Mouse (Mus musculus) megakaryocyte-erythroid progenitor cell, adult 5 weeks (primary cell): Measurements from ENCODE around the gene Dbt. TPM values are rescaled to one million over a fixed set of nuclear protein-coding genes. Genes with fewer than 3 reads are reported as not detected.

Experiments
- polyA plus RNA-seq: library from polyadenylated mRNA; stranded (reverse); fragments of >175 nt; gene quantifications from 2 replicates; pipeline ENCODE4 v1.2.3, GENCODE M21; 2012

Gene Dbt
- polyA plus RNA-seq = 1.00 and 1.0 TPM in 2 replicates

DNA sequence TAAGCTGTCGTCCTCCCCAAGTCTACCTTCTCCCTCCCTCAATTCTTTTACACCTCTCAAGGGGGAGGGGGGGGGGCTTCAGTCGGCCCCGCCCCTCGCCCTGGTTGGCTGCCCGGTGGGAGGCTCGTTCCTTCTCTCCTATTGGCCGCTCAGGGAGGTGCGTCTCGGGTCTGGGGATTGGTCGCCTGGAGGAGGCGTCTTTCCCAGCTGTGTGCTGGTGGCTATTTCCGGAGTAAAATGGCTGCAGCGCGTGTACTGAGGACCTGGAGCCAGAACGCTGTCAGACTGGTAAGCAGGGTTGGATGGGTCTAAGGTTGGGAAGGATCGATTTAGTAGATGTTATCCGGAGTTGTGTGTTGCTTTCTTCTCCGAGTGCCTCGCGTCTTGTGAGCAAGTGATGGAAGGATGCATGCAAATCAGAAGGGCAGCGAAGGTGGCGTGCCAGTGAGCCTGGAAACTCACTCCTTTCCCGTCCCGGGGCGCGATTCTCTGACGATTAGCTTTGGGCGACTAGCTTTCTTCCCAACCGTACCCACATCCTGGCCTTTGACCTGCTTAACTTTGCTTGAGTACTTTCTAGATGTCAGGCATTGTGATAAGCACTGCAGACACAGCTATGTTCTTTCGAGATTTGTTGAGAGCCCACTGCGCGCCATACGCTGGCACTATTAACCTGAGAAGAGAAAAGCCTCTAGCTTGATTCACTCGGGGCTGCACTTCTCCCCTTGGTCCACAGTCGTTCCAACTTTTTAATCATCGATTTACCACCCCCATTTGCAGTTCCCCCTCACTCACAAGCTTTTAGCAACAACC lies at the start of gene Dbt:
Dbt (plus strand) TSS at position 167 of the 813 bp plus-strand sequence.

DNA sequence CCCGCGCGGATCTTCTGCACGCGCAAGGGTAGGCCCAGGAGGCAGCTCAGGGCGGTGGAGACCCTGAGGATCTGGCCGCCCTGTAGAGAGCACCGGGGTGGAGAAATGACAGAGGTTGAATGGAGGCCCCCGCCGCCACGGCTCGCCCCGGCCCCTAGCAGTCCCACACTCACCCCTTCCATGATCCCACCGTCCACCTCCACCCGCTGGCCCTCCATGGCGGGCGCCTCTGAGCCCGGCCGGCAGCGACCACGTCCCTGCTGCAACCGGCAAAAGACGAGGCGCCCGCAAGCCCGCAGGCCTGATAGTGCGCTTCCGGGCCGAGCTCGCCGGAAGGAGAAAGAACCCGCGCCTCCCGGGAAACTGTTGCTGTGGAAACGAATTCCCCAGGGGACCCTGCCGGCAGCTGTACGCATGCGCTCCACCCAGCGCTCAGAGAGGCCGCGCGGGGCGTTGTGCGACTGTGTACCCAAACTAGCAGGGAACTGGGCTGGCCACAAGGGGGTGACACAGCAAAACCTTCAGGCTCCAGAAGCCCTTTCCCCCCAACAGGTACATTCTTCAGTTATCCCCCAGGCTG lies 5.0 kb upstream of the Dbt start, which contains the start of gene Rtca:
Rtca (minus strand) TSS at position 437 of the 580 bp plus-strand sequence.

DNA sequence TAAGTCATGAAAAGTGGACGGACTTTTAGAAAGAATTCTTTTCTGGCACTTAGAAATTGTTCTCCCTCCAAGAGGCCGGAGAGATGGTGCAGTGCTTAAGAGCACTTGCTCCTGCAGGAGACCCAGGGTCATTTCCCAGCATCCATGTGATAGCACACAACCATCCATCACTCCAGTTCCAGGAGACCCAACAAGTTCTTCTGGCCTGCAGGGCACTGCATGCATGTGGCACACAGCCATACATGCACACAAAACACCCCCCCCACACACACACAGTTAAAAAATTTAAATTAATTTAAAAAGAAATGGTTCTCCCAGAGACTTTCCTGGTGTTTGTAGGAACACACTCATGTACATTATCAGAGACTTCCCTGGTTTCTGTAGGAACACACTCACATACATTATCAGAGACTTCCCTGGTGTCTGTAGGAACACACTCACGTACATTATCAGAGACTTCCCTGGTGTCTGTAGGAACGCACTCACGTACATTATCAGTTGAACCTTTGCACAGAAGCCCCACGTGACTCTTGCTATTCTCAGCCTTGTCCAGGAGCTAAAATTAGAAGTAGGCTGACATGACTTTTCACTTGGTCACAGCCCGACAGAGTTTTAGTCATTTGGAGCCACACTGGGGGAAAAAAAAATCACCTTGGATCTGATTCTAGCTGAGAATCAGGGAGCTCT lies 49.7 kb downstream of the Dbt start, which contains the start of gene Lrrc39:
Lrrc39 (plus strand) TSS at position 566 of the 687 bp plus-strand sequence.

DNA sequence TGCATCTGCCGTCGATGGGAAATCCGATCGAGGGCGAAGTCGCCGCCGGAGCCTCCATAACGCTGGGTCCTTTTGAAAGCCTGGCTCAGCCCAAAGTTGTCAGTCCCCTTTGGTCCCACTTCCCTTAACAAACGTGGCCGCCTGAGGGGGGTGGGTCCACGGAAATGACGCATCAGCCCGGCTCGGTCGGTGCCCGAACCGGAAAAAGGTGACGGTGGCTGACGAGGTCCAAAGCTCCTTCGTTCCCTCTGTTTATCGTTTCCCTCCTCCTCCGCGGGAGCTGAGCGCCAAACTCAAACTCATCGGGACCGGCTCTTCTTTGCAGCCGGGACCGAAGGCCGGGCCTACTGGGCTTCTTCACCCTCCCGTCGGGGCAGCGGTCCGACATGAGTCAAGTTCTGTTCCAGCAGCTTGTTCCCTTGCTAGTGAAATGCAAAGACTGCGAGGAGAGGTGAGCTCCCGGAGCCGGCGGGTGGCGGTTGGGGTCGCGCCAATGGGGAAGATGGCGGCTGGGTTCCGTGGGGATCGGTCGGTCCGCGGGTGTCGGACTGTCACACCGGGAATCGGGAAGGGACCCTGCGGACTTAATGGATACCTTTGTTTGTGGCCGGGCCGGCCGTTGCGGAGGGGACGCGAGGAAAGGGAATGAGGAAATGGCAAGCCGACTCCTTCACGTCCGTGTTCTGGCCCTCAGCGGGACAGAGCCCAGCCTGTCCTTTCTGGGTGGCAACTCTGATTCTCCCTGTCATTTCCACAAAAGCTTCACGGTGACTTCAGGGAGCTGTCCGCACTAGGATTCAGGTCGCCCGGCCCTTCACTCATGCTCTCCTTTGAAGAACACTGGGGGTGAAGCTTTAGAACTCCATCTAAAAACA lies 82.1 kb downstream of the Dbt start, which contains the start of gene Sass6:
Sass6 (plus strand) TSS at position 255 of the 875 bp plus-strand sequence.

Other genes with a start within 250 kb of the Dbt start
- 13.8 and 24.0 TPM in 2 replicates for gene Cdc14a, start 89.0 kb upstream of the Dbt start, polyA plus RNA-seq
- gene Rtca, start 4.9 kb upstream of the Dbt start, polyA plus RNA-seq = 53.1 and 56.5 TPM in 2 replicates
- not detected in 2 replicates for gene Lrrc39, start 49.9 kb downstream of the Dbt start, polyA plus RNA-seq
- gene Sass6, start 81.9 kb downstream of the Dbt start, polyA plus RNA-seq = 3.9 and 5.9 TPM in 2 replicates
- 3.1 and 6.2 TPM in 2 replicates for gene Trmt13, start 101.5 kb downstream of the Dbt start, polyA plus RNA-seq
- gene Mfsd14a, start 149.6 kb downstream of the Dbt start, polyA plus RNA-seq = 17.8 and 24.3 TPM in 2 replicates
- gene Gm43191, start 168.2 kb downstream of the Dbt start, polyA plus RNA-seq = not detected in 2 replicates
- 9.7 and 11.5 TPM in 2 replicates for gene Slc35a3, start 199.8 kb downstream of the Dbt start, polyA plus RNA-seq